Mouse (Mus musculus) ES-E14 (cell line): ENCODE data around the gene Mpig6b. TPM values are rescaled to one million over a fixed set of nuclear protein-coding genes. Genes with fewer than 3 reads are reported as not detected.

Source experiments
- DNase-seq: peaks from one replicate; pipeline ENCODE4 v3.0.0-alpha.2; 2013; ENCODE audit warnings: low read depth, low spot score
- H3K27ac ChIP-seq: 2 replicates; pipeline ENCODE4 v1.5.1; 2012; ENCODE audit warnings: low read depth, mild to moderate bottlenecking, low read length, moderate library complexity, mixed read lengths; ENCODE audit not compliant: poor library complexity, insufficient read depth, severe bottlenecking
- H3K36me3 ChIP-seq: 2 replicates; pipeline ENCODE4 v1.6.1; 2012; ENCODE audit warnings: mild to moderate bottlenecking, low read length, moderate library complexity, mixed read lengths; ENCODE audit not compliant: control insufficient read depth, poor library complexity, insufficient read depth, severe bottlenecking
- H3K4me1 ChIP-seq, 2 experiments: fragments of 150-350 bp in 1 of 2; sonication (generic) in 1 of 2; 2 replicates each; pipeline ENCODE4 v1.6.1; 2012; ENCODE audit warnings: low read length in 2 of 2, mild to moderate bottlenecking in 1 of 2, mixed read lengths in 1 of 2; ENCODE audit not compliant: control insufficient read depth in 2 of 2, insufficient read depth in 2 of 2, poor library complexity in 1 of 2
- H3K4me3 ChIP-seq, 2 experiments: fragments of 150-350 bp in 1 of 2; sonication (generic) in 1 of 2; 2 replicates each; pipeline ENCODE4 v1.5.1; 2012; ENCODE audit warnings: low read length in 2 of 2, low read depth in 1 of 2, mild to moderate bottlenecking in 1 of 2, mixed read lengths in 1 of 2; ENCODE audit not compliant: insufficient read depth in 1 of 2, poor library complexity in 1 of 2, severe bottlenecking in 1 of 2
- H3K9ac ChIP-seq: 2 replicates; pipeline ENCODE4 v1.6.1; 2012; ENCODE audit warnings: low read depth, mild to moderate bottlenecking, low read length, mixed read lengths; ENCODE audit not compliant: poor library complexity, insufficient read depth, severe bottlenecking
- H3K9me3 ChIP-seq: fragments of 150-350 bp; sonication (generic); 2 replicates; pipeline ENCODE4 v1.6.1; 2012; ENCODE audit warnings: low read depth, mild to moderate bottlenecking, low read length; ENCODE audit not compliant: control insufficient read depth, insufficient read depth
- CHD2 ChIP-seq: IDR thresholded peaks from 2 replicates; pipeline ENCODE4 v1.6.1; 2014; ENCODE audit warnings: mild to moderate bottlenecking, low read depth, low read length, inconsistent platforms
- HCFC1 ChIP-seq: IDR thresholded peaks from 2 replicates; pipeline ENCODE4 v1.6.1; 2012; ENCODE audit warnings: low read length, inconsistent platforms, borderline replicate concordance; ENCODE audit not compliant: insufficient read depth
- MAFK ChIP-seq: IDR thresholded peaks from 2 replicates; pipeline ENCODE4 v1.6.1; 2014; ENCODE audit warnings: mild to moderate bottlenecking, low read depth, low read length, inconsistent platforms; ENCODE audit not compliant: insufficient read depth
- ZC3H11A ChIP-seq: IDR thresholded peaks from 2 replicates; pipeline ENCODE4 v1.6.1; 2012; ENCODE audit warnings: low read depth, mild to moderate bottlenecking, inconsistent platforms, low read length, borderline replicate concordance
- ZNF384 ChIP-seq: IDR thresholded peaks from 2 replicates; pipeline ENCODE4 v1.6.1; 2012; ENCODE audit warnings: low read depth, low read length, inconsistent platforms
- in situ Hi-C, 2 experiments: fragments of 600-800 bp; cut with MboI; formaldehyde crosslinking; loops; one replicate each; pipeline ENCODE4 v1.15.1; 2025; ENCODE audit warnings: low sequenced_read_pairs in 2 of 2, inconsistent platforms in 1 of 2; ENCODE audit not compliant: unreplicated experiment in 2 of 2
- total RNA-seq: library from RNA; depleted of rRNA; stranded (reverse); fragments of 300-350 nt; gene quantifications from 2 replicates; pipeline ENCODE4 v1.2.3, GENCODE M21; 2012

Gene Mpig6b
- total RNA-seq, 1 experiment = not detected

DNA sequence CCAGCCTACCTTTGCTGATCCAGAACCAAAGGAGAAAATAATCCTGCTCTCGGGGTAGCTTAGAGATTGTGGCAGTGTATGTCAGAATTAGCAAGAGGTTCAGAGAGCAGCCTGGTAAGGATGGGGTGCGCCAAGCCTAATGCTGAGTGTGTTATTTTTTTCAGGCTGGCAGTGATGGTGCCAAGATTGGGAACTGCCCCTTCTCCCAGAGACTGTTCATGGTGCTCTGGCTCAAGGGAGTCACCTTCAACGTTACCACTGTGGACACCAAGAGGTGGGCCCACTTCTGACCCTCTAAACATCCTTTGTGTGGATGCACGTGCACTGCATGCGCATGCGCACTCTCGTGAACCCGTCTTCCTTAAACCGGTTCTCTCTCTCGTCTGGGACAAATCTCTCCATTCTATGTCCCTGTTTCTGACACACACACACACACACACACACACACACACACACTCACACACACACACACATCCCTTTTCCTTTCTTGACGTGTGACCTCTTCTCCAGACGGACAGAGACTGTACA lies 13.6 kb downstream of the Mpig6b start:
- in situ Hi-C loops = no loop called here
- peaks cover 0 to 26% of the 10 kb centered on the region in 2 experiments; a peak in 3 of 4 replicates for H3K4me1 ChIP-seq
- TF ChIP-seq ZC3H11A (no peak), ZNF384 (no peak), MAFK (no peak), CHD2 (no peak), HCFC1 (no peak)
- peaks cover 28% of the 10 kb centered on the region for H3K36me3 ChIP-seq
- H3K9ac ChIP-seq = peak overlapping the region; percentile 89
- peak overlapping the region; percentile 78 to 79; a peak in 3 of 4 replicates for H3K4me3 ChIP-seq
- DNase-seq = no peak
- H3K9me3 ChIP-seq = no peaks in the 10 kb centered on the region
- peak overlapping the region; percentile 93; the same call in 1 of the 2 replicates for H3K27ac ChIP-seq

DNA sequence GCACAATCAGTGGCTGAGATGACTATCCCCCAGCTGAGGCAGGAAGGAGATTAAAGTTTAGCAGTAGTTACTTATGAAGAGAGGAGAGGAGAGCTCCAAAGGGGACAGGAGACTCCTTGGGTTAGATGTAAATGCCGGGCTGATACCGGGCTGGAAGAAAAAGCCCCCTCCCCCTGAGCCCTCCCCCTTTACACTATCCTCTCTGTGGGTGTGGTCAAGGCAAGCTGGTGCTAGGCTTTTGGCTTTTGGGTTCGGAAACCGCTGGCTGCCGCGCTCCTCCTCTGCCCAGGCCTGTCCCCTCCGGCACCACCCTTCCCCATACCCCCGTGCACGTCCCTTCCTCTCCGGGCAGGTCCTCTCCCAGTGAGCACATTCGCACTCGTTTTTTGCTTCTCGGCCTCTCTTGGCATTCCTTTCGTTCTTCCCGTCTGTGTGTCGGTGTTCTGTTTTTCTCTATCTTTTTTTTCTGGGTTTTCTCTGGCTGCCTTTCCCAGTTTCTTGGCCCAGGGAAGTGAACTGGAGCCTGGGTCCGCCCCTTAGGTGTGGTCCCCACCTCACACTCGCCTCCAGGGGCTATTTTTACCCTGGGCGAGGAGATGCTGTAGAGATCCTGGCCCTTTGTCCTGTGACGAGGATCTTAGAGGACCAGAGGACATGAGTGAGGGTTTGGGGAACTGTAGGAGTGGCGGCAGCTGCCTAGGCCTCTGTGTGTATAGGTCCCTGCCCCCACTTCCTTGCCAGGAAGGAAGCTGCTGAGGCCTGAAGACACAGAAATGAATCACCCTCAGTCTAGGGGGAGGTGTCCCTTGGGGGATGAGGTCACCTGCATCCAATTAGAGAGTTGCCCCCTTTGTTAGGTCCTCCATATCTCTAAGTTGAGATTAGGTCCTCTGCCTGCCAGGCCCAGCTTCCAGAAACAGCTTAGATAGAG lies 14.6 kb downstream of the Mpig6b start:
- Histone ChIP-seq H3K36me3 (peaks cover 28% of the 10 kb centered on the region), H3K4me3 (peak overlapping the region; percentile 78 to 79), H3K4me1 (peaks cover 0 to 26% of the 10 kb centered on the region in 2 experiments; a peak in 3 of 4 replicates), H3K9me3 (no peaks in the 10 kb centered on the region), H3K27ac (peak overlapping the region; percentile 93), H3K9ac (peak overlapping the region; percentile 89)
- TF ChIP-seq MAFK (no peak), HCFC1 (no peak), ZC3H11A (no peak), ZNF384 (no peak), CHD2 (peak; percentile 12; the same call in 1 of the 2 replicates)
- peak; percentile 69 for DNase-seq
- in situ Hi-C loops = no loop called here

DNA sequence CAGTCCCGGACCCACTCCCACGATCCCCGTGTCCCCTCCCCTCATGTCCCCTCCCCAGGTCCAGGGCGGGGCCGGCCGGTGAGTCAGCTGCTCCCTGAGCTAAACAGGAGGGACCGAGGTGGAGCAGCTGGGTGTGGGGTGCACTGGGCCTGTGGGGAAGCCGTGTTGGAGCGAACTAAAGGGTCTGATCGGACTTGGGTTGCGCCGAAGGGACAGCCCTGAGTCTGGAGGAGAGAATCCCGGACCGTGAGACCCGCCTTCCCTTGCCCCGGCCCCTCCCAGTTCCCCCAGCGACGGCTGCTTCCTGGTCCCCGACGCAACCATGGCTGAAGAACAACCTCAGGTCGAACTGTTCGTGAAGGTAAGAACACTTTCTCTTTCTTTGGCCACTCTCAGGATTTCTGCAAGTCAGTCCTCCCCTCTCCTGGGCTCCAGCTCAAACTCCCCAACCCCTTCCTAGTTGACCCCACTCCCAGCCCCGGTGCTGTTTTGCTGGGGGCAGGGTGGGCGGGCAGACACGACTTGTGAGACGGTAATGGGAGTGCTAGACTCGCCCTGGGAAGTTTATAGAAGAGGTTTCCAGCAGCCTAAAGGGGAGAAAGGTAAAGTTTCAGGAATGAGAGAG lies 15.7 kb downstream of the Mpig6b start:
- Histone ChIP-seq H3K9ac (peak overlapping the region; percentile 81), H3K4me3 (peak overlapping the region; percentile 78 to 79), H3K9me3 (no peaks in the 10 kb centered on the region), H3K27ac (peak overlapping the region; percentile 45), H3K36me3 (peaks cover 19% of the 10 kb centered on the region), H3K4me1 (peaks cover 0 to 27% of the 10 kb centered on the region in 2 experiments)
- in situ Hi-C loops = no loop called here
- TF ChIP-seq MAFK (no peak), ZC3H11A (no peak), ZNF384 (no peak)
- no peak for DNase-seq

GRCm38 (mm10) chr17:35049561-35050016 lies 16.4 kb downstream of the Mpig6b start, which contains the start of gene Clic1:
Clic1 (plus strand) TSS chr17:35049966.
- peaks cover 0 to 28% of the 10 kb centered on the region in 2 experiments for H3K4me1 ChIP-seq
- no peak for DNase-seq

More at GRCm38 (mm10) chr17:35049561-35050016, 16.4 kb downstream of the Mpig6b start, which contains the start of gene Clic1:
- H3K27ac ChIP-seq = peak within 1 kb of the TSS; percentile 45
- peaks cover 17% of the 10 kb centered on the region for H3K36me3 ChIP-seq
- in situ Hi-C loops = no loop called here
- peak within 1 kb of the TSS; percentile 81 for H3K9ac ChIP-seq
- H3K4me3 ChIP-seq = peak within 1 kb of the TSS; percentile 78 to 79
- no peaks in the 10 kb centered on the region for H3K9me3 ChIP-seq
- TF ChIP-seq HCFC1 (no peak), ZC3H11A (no peak), ZNF384 (no peak), CHD2 (no peak), MAFK (no peak)
